Mouse (Mus musculus) CH12.LX (cell line): ENCODE measurements around the gene Mpc2. TPM values are rescaled to one million over a fixed set of nuclear protein-coding genes. Genes with fewer than 3 reads are reported as not detected.
A peak's percentile ranks its signal among the peaks of the same experiment; 100 is the strongest.

Experiments used
- DNase-seq: peaks from one replicate; pipeline ENCODE4 v3.0.0-alpha.2; 2013; ENCODE audit errors: extremely low read depth
- H3K27ac ChIP-seq: 2 replicates; pipeline ENCODE4 v1.5.1; 2012; ENCODE audit warnings: low read depth, mild to moderate bottlenecking, control low read depth, moderate library complexity; ENCODE audit not compliant: insufficient read depth
- H3K27me3 ChIP-seq: replicated peaks from 2 replicates; pipeline ENCODE3; 2012; ENCODE audit warnings: inconsistent platforms
- H3K36me3 ChIP-seq, 2 experiments: replicated peaks in 1 of 2; 2 replicates each; pipeline versions ENCODE3 to v1.6.1; 2012; ENCODE audit warnings: inconsistent platforms in 1 of 2, low read length in 1 of 2, mild to moderate bottlenecking in 1 of 2, mixed read lengths in 1 of 2, moderate library complexity in 1 of 2; ENCODE audit not compliant: control insufficient read depth in 1 of 2, insufficient read depth in 1 of 2
- H3K4me1 ChIP-seq, 2 experiments: 2 replicates each; pipeline ENCODE4 v1.6.1; 2012; ENCODE audit warnings: inconsistent platforms in 1 of 2, moderate library complexity in 1 of 2; ENCODE audit not compliant: insufficient read depth in 2 of 2, control insufficient read depth in 1 of 2
- H3K4me2 ChIP-seq: 2 replicates; pipeline ENCODE4 v1.6.1; 2012; ENCODE audit warnings: low read depth, mild to moderate bottlenecking, control low read depth; ENCODE audit not compliant: poor library complexity, insufficient read depth, severe bottlenecking
- H3K4me3 ChIP-seq, 3 experiments: fragments of 150-350 bp in 1 of 3; sonication (generic) in 1 of 3; replicated peaks in 1 of 3; 2 replicates each; pipeline versions ENCODE3 to v1.5.1; 2011 to 2012; ENCODE audit warnings: low read depth in 2 of 3, low read length in 2 of 3, mild to moderate bottlenecking in 2 of 3, moderate library complexity in 2 of 3, control low read depth in 1 of 3, improper control_type of control experiment in 1 of 3, inconsistent platforms in 1 of 3, mixed read lengths in 1 of 3; ENCODE audit not compliant: poor library complexity in 1 of 3
- H3K79me2 ChIP-seq: replicated peaks from 2 replicates; pipeline ENCODE4 v1.6.1; 2012; ENCODE audit warnings: mild to moderate bottlenecking, moderate library complexity; ENCODE audit not compliant: control insufficient read depth, poor library complexity, insufficient read depth, severe bottlenecking; ENCODE audit errors: extremely low read depth
- H3K9ac ChIP-seq: 2 replicates; pipeline ENCODE4 v1.6.1; 2012; ENCODE audit warnings: low read depth, mild to moderate bottlenecking, control low read depth, moderate library complexity; ENCODE audit not compliant: insufficient read depth
- H3K9me3 ChIP-seq: replicated peaks from 2 replicates; pipeline ENCODE3; 2012; ENCODE audit warnings: low read length, inconsistent platforms, mixed read lengths
- BHLHE40 ChIP-seq: IDR thresholded peaks from 2 replicates; pipeline ENCODE4 v1.6.1; 2011; ENCODE audit warnings: mild to moderate bottlenecking, low read depth, low read length, improper control_type of control experiment
- CTCF ChIP-seq, 2 experiments: IDR thresholded peaks in 1 of 2; conservative IDR thresholded peaks in 1 of 2; 2 replicates each; pipeline ENCODE4 v1.5.1; 2011 to 2012; ENCODE audit warnings: low read depth in 2 of 2, low read length in 2 of 2, improper control_type of control experiment in 1 of 2, inconsistent platforms in 1 of 2, mild to moderate bottlenecking in 1 of 2, moderate library complexity in 1 of 2
- ELF1 ChIP-seq: IDR thresholded peaks from 2 replicates; pipeline ENCODE4 v1.6.1; 2014; ENCODE audit warnings: low read depth, mild to moderate bottlenecking, inconsistent platforms, low read length, improper control_type of control experiment
- EP300 ChIP-seq: IDR thresholded peaks from 2 replicates; pipeline ENCODE4 v1.6.1; 2011; ENCODE audit warnings: low read length, improper control_type of control experiment
- GABPA ChIP-seq: IDR thresholded peaks from 2 replicates; pipeline ENCODE4 v1.6.1; 2012; ENCODE audit warnings: low read depth, low read length, improper control_type of control experiment, inconsistent platforms; ENCODE audit not compliant: insufficient replicate concordance
- HCFC1 ChIP-seq: IDR thresholded peaks from 2 replicates; pipeline ENCODE4 v1.6.1; 2012; ENCODE audit warnings: low read depth, mild to moderate bottlenecking, inconsistent platforms, low read length, improper control_type of control experiment
- IRF4 ChIP-seq: IDR thresholded peaks from 2 replicates; pipeline ENCODE4 v1.6.1; 2014; ENCODE audit warnings: low read depth, mild to moderate bottlenecking, inconsistent platforms, low read length, improper control_type of control experiment
- JUN ChIP-seq: IDR thresholded peaks from 2 replicates; pipeline ENCODE4 v1.6.1; 2011; ENCODE audit warnings: low read depth, mild to moderate bottlenecking, low read length, improper control_type of control experiment, moderate library complexity; ENCODE audit not compliant: insufficient read depth
- KAT2A ChIP-seq: IDR thresholded peaks from 2 replicates; pipeline ENCODE4 v1.6.1; 2012; ENCODE audit warnings: low read length, improper control_type of control experiment, inconsistent platforms; ENCODE audit not compliant: insufficient replicate concordance
- MAFK ChIP-seq: IDR thresholded peaks from 2 replicates; pipeline ENCODE4 v1.6.1; 2011; ENCODE audit warnings: low read length, improper control_type of control experiment; ENCODE audit not compliant: insufficient replicate concordance
- MAX ChIP-seq: IDR thresholded peaks from 2 replicates; pipeline ENCODE4 v1.6.1; 2011; ENCODE audit warnings: low read length, improper control_type of control experiment
- MEF2A ChIP-seq: IDR thresholded peaks from 2 replicates; pipeline ENCODE4 v1.6.1; 2014; ENCODE audit warnings: low read depth, mild to moderate bottlenecking, inconsistent platforms, low read length, improper control_type of control experiment, borderline replicate concordance
- MXI1 ChIP-seq: IDR thresholded peaks from 2 replicates; pipeline ENCODE4 v1.6.1; 2011; ENCODE audit warnings: mild to moderate bottlenecking, low read depth, low read length, improper control_type of control experiment
- NELFE ChIP-seq: IDR thresholded peaks from 2 replicates; pipeline ENCODE4 v1.6.1; 2011; ENCODE audit warnings: low read depth, low read length, improper control_type of control experiment
- NRF1 ChIP-seq: IDR thresholded peaks from 2 replicates; pipeline ENCODE4 v1.6.1; 2014; ENCODE audit warnings: low read depth, mild to moderate bottlenecking, inconsistent platforms, low read length, improper control_type of control experiment, moderate library complexity
- POLR2A ChIP-seq: IDR thresholded peaks from 2 replicates; pipeline ENCODE4 v1.6.1; 2011; ENCODE audit warnings: low read depth, mild to moderate bottlenecking, improper control_type of control experiment, low read length
- POLR2AphosphoS2 ChIP-seq: IDR thresholded peaks from 2 replicates; pipeline ENCODE4 v1.6.1; 2011; ENCODE audit warnings: low read depth, low read length, improper control_type of control experiment
- RAD21 ChIP-seq: IDR thresholded peaks from 2 replicates; pipeline ENCODE4 v1.6.1; 2011; ENCODE audit warnings: low read depth, mild to moderate bottlenecking, low read length, improper control_type of control experiment, moderate library complexity
- RCOR1 ChIP-seq: conservative IDR thresholded peaks from 2 replicates; pipeline ENCODE4 v1.6.1; 2012; ENCODE audit warnings: low read depth, mild to moderate bottlenecking, inconsistent platforms, low read length, improper control_type of control experiment
- SIN3A ChIP-seq: IDR thresholded peaks from 2 replicates; pipeline ENCODE4 v1.6.1; 2012; ENCODE audit warnings: low read length, improper control_type of control experiment, inconsistent platforms
- SMC3 ChIP-seq: IDR thresholded peaks from 2 replicates; pipeline ENCODE4 v1.6.1; 2011; ENCODE audit warnings: low read depth, low read length, improper control_type of control experiment
- TBP ChIP-seq: conservative IDR thresholded peaks from 2 replicates; pipeline ENCODE4 v1.6.1; 2011; ENCODE audit warnings: low read depth, low read length, improper control_type of control experiment
- UBTF ChIP-seq: IDR thresholded peaks from 2 replicates; pipeline ENCODE4 v1.6.1; 2012; ENCODE audit warnings: low read depth, mild to moderate bottlenecking, inconsistent platforms, low read length, improper control_type of control experiment, moderate library complexity
- USF1 ChIP-seq: IDR thresholded peaks from 2 replicates; pipeline ENCODE4 v1.6.1; 2014; ENCODE audit warnings: low read depth, mild to moderate bottlenecking, inconsistent platforms, low read length, improper control_type of control experiment
- USF2 ChIP-seq: conservative IDR thresholded peaks from 2 replicates; pipeline ENCODE4 v1.6.1; 2011; ENCODE audit warnings: low read depth, low read length, improper control_type of control experiment
- ZC3H11A ChIP-seq: IDR thresholded peaks from 2 replicates; pipeline ENCODE4 v1.6.1; 2012; ENCODE audit warnings: low read depth, mild to moderate bottlenecking, inconsistent platforms, low read length, improper control_type of control experiment
- ZKSCAN1 ChIP-seq: IDR thresholded peaks from 2 replicates; pipeline ENCODE4 v1.6.1; 2012; ENCODE audit warnings: low read depth, inconsistent platforms, low read length, improper control_type of control experiment, borderline replicate concordance
- dilution Hi-C: fragments of 300-500 bp; cut with MboI; formaldehyde crosslinking; loops from 2 replicates; pipeline ENCODE4 v1.14.3; 2020; ENCODE audit warnings: low sequenced_read_pairs; ENCODE audit not compliant: extremely low pct_unique_long_range_greater_than_20kb, extremely low pct_ligation_motif_present
- in situ Hi-C: fragments of 300-500 bp; cut with MboI; formaldehyde crosslinking; loops from 3 replicates; pipeline ENCODE4 v1.14.3; 2019; ENCODE audit warnings: low sequenced_read_pairs, low pct_ligation_motif_present, low pct_unique_long_range_greater_than_20kb, mixed read lengths
- polyA plus RNA-seq: library from polyadenylated mRNA; unstranded; fragments of >175 nt; gene quantifications from 2 replicates; pipeline ENCODE4 v1.2.1, GENCODE M21; 2012; ENCODE audit warnings: low read depth; ENCODE audit not compliant: insufficient read length
- total RNA-seq, 2 experiments: library from RNA; depleted of rRNA; stranded (reverse); fragments of 300-350 nt in 1 of 2; fragments of >200 nt in 1 of 2; gene quantifications; 2 replicates each; pipeline ENCODE4 v1.2.3; 2012 to 2014

Gene Mpc2
- total and polyA plus RNA-seq, 3 experiments, result 32.5 to 55.8 (median 44.0) TPM

DNA sequence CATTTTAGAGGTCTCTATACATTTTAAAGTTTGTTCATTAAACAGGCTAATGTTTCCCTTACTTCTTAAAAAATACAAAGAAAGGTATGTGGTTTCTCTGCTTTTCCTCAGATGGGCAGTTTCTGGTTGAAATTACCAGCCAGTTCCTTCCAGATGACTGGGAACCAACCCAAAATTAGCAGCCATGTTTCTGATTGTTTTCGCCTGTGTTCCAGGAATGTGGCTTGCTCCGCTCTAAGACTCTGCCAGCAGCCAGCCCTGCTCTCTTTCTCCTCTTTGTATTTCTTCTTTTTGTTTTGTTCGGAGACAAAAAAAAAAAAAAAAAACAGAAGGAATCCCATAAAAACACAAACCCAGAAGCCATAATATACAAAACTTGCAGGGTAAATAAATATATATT is 38.4 kb downstream of the Mpc2 start:
- dilution Hi-C loops (no loop called here), in situ Hi-C loops (no loop called here)
- Histone ChIP-seq H3K9me3 (no peaks in the 10 kb centered on the region), H3K4me2 (no peak overlapping the region), H3K36me3 (no peaks in the 10 kb centered on the region), H3K27me3 (no peaks in the 10 kb centered on the region), H3K4me1 (peaks cover 0 to 19% of the 10 kb centered on the region in 2 experiments; a peak in 3 of 4 replicates), H3K79me2 (no peaks in the 10 kb centered on the region), H3K27ac (no peak overlapping the region), H3K9ac (no peak overlapping the region), H3K4me3 (no peak overlapping the region)
- TF ChIP-seq MAX (no peak), MAFK (no peak), TBP (no peak)
- DNase-seq, result no peak

DNA sequence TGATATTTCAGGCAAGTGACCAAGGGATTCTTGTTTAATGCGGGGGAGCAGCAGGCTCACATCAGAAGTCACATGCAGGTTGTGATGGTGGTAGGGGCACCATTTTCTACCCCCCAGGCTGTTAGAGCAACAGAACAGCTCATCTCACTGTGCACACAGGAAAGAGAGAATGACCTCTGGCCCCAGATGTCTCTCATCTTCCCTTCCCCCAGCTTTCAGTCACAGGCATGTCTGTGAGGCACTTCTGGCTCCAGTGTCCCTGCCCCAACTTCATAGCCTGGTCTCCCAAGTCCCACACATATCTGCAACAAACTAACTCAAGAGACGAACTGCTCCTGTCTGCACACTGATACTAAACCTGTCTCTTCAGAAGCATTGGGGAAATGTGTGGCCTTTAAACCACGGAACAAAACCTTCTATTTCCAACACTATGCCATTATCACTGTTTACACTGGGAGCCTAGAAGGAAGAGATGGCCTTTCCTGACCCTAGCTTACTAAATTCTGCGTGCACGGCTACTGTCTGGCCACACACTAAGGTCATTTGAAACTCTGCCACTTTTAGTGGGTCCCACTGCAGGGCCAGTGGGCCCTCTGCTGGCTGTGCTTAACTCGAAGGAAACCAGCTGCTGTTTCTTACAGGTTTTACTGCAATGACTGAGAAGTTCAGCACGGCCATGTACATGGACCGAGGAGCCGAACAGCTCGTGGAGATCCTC is 43.0 kb downstream of the Mpc2 start:
- peak; percentile 21 for DNase-seq
- in situ Hi-C loops (no loop called here), dilution Hi-C loops (no loop called here)
- no peak overlapping the region for H3K27ac ChIP-seq
- TF ChIP-seq CTCF (conservative IDR thresholded peaks at IDR 0.05 in 1 of 2, IDR thresholded peaks at IDR 0.05 in 1 of 2; ENCODE audit: low read depth in 2 of 2, low read length in 2 of 2), result peak in 1 of 2 experiments; percentile 89; a peak in 2 of 4 replicates
- no peak for TF ChIP-seq BHLHE40
- TF ChIP-seq POLR2AphosphoS2, result no peak
- TF ChIP-seq ZKSCAN1, result no peak
- TF ChIP-seq POLR2A, result no peak
- no peak for TF ChIP-seq USF1
- no peak for TF ChIP-seq TBP
- no peak for TF ChIP-seq ELF1
- no peak for TF ChIP-seq EP300
- TF ChIP-seq RCOR1, result no peak
- peak; percentile 87 for TF ChIP-seq RAD21
- no peak for TF ChIP-seq JUN
- no peak for TF ChIP-seq SIN3A
- peak; percentile 27; the same call in 1 of the 2 replicates for TF ChIP-seq ZC3H11A
- TF ChIP-seq USF2, result no peak
- no peak for TF ChIP-seq MXI1
- no peak for TF ChIP-seq NRF1
- TF ChIP-seq MAX, result no peak
- peak; percentile 15; the same call in 1 of the 2 replicates for TF ChIP-seq NELFE
- no peak for TF ChIP-seq GABPA
- no peak for TF ChIP-seq HCFC1
- TF ChIP-seq KAT2A, result no peak
- no peak; the same call in 1 of the 2 replicates for TF ChIP-seq IRF4
- no peak for TF ChIP-seq UBTF
- no peak for TF ChIP-seq MAFK
- TF ChIP-seq SMC3, result peak; percentile 88
- no peak for TF ChIP-seq MEF2A
- no peaks in the 10 kb centered on the region for H3K27me3 ChIP-seq
- no peaks in the 10 kb centered on the region for H3K79me2 ChIP-seq
- H3K4me3 ChIP-seq, result no peak overlapping the region
- H3K36me3 ChIP-seq, result no peaks in the 10 kb centered on the region
- peaks cover 0 to 24% of the 10 kb centered on the region in 2 experiments for H3K4me1 ChIP-seq
- no peak overlapping the region for H3K9ac ChIP-seq
- H3K4me2 ChIP-seq, result 0 out of 2 replicates have a peak overlapping the region, but pooled peaks have one; percentile 1
- H3K9me3 ChIP-seq, result no peaks in the 10 kb centered on the region
